Mouse (Mus musculus) forebrain, embryonic 12.5 days (tissue): ENCODE results near the gene Mis18a. TPM values are rescaled to one million over a fixed set of nuclear protein-coding genes. Genes with fewer than 3 reads are reported as not detected.

Experiments
- ATAC-seq: fragments of 200-750 bp; cut with Nextera tagmentation; 2 replicates; pipeline ENCODE4 v1.8.0; 2017; ENCODE audit warnings: moderate TSS enrichment; ENCODE audit not compliant: low FRiP score
- H3K27ac ChIP-seq: fragments of 300-500 bp; sonication (generic); 2 replicates; pipeline ENCODE4 v1.5.1; 2016; ENCODE audit warnings: mild to moderate bottlenecking
- H3K27me3 ChIP-seq: fragments of 300-500 bp; sonication (generic); 2 replicates; pipeline ENCODE4 v1.6.1; 2016; ENCODE audit warnings: mild to moderate bottlenecking
- H3K36me3 ChIP-seq: fragments of 300-500 bp; sonication (generic); replicated peaks from 2 replicates; pipeline ENCODE4 v1.6.1; 2016; ENCODE audit warnings: mild to moderate bottlenecking
- H3K4me1 ChIP-seq: fragments of 300-500 bp; sonication (generic); 2 replicates; pipeline ENCODE4 v1.6.1; 2016
- H3K4me2 ChIP-seq: fragments of 300-500 bp; sonication (generic); 2 replicates; pipeline ENCODE4 v1.6.1; 2016; ENCODE audit warnings: mild to moderate bottlenecking, moderate library complexity
- H3K4me3 ChIP-seq: fragments of 300-500 bp; sonication (generic); replicated peaks from 2 replicates; pipeline ENCODE4 v1.5.1; 2016; ENCODE audit warnings: mild to moderate bottlenecking
- H3K9ac ChIP-seq: fragments of 300-500 bp; sonication (generic); 2 replicates; pipeline ENCODE4 v1.6.1; 2016; ENCODE audit warnings: mild to moderate bottlenecking
- H3K9me3 ChIP-seq: fragments of 300-500 bp; sonication (generic); 2 replicates; pipeline ENCODE4 v1.6.1; 2016
- whole genome bisulfite sequencing: fragments of 180-500 bp; shearing (Covaris S2); methylation state at CpG from one replicate; pipeline ENCODE4 v1.1.7; 2016; 5-methylcytosine and 5-hydroxymethylcytosine counted together
- polyA plus RNA-seq: library from polyadenylated mRNA; unstranded; fragments of >200 nt; fragmentation: Nextera tagmentation; extraction: Ambion mirVana; gene quantifications from 2 replicates; pipeline ENCODE4 v1.2.1, GENCODE M21; 2016

Gene Mis18a
- polyA plus RNA-seq: 80.1 and 82.0 TPM in 2 replicates

GRCm38 (mm10) chr16:90727233-90728115 is at the start of gene Mis18a:
TSS of gene Mis18a (minus strand) at chr16:90727404.
- no peaks in the 10 kb centered on the region for H3K27me3 ChIP-seq
- H3K4me1 ChIP-seq: peaks cover 11% of the 10 kb centered on the region
- peak within 1 kb of the TSS; percentile 79 for H3K4me3 ChIP-seq
- 1% methylated on average over 53 of the region's 53 CpGs for WGBS
- peak within 1 kb of the TSS; percentile 83 for H3K27ac ChIP-seq
- H3K9me3 ChIP-seq: no peaks in the 10 kb centered on the region
- ATAC-seq: peak; percentile 97
- peaks cover 23% of the 10 kb centered on the region for H3K36me3 ChIP-seq
- peak within 1 kb of the TSS; percentile 83 for H3K4me2 ChIP-seq
- H3K9ac ChIP-seq: peak within 1 kb of the TSS; percentile 75

- Histone ChIP-seq H3K4me1 (no peaks in the 10 kb centered on the region), H3K27me3 (no peaks in the 10 kb centered on the region), H3K9ac (no peak overlapping the region), H3K36me3 (peaks cover 96% of the 10 kb centered on the region), H3K27ac (no peak overlapping the region), H3K4me3 (no peak overlapping the region), H3K9me3 (no peaks in the 10 kb centered on the region), H3K4me2 (no peak overlapping the region)
- WGBS: 87% methylated on average over 10 of the region's 10 CpGs
- ATAC-seq: no peak
Observed at GRCm38 (mm10) chr16:90775946-90776520, 48.8 kb upstream of the Mis18a start.

GRCm38 (mm10) chr16:90774646-90775045 is 47.4 kb upstream of the Mis18a start:
- Histone ChIP-seq H3K4me3 (no peak overlapping the region), H3K36me3 (peaks cover 95% of the 10 kb centered on the region), H3K4me1 (no peaks in the 10 kb centered on the region), H3K27ac (no peak overlapping the region), H3K9ac (no peak overlapping the region), H3K4me2 (no peak overlapping the region), H3K27me3 (no peaks in the 10 kb centered on the region), H3K9me3 (no peaks in the 10 kb centered on the region)
- 90% methylated on average over 6 of the region's 6 CpGs for WGBS
- no peak for ATAC-seq

GRCm38 (mm10) chr16:90774216-90774615 is 47.0 kb upstream of the Mis18a start:
- H3K9ac ChIP-seq: no peak overlapping the region
- ATAC-seq: no peak
- H3K4me1 ChIP-seq: no peaks in the 10 kb centered on the region
- H3K36me3 ChIP-seq: peaks cover 95% of the 10 kb centered on the region
- H3K27ac ChIP-seq: no peak overlapping the region
- no peaks in the 10 kb centered on the region for H3K9me3 ChIP-seq
- no peak overlapping the region for H3K4me3 ChIP-seq
- WGBS: 95% methylated on average over 12 of the region's 12 CpGs
- no peak overlapping the region for H3K4me2 ChIP-seq
- no peaks in the 10 kb centered on the region for H3K27me3 ChIP-seq

GRCm38 (mm10) chr16:90766919-90767454 is 39.8 kb upstream of the Mis18a start:
- Histone ChIP-seq H3K9ac (no peak overlapping the region), H3K27me3 (no peaks in the 10 kb centered on the region), H3K36me3 (peaks cover 80% of the 10 kb centered on the region), H3K4me2 (no peak overlapping the region), H3K9me3 (no peaks in the 10 kb centered on the region), H3K4me1 (no peaks in the 10 kb centered on the region), H3K27ac (no peak overlapping the region), H3K4me3 (no peak overlapping the region)
- no peak for ATAC-seq
- 95% methylated on average over 15 of the region's 15 CpGs for WGBS

- WGBS: 92% methylated on average over 9 of the region's 9 CpGs
- Histone ChIP-seq H3K4me3 (no peak overlapping the region), H3K9ac (no peak overlapping the region), H3K4me1 (no peaks in the 10 kb centered on the region), H3K4me2 (no peak overlapping the region), H3K36me3 (peaks cover 80% of the 10 kb centered on the region), H3K27me3 (no peaks in the 10 kb centered on the region), H3K9me3 (no peaks in the 10 kb centered on the region), H3K27ac (no peak overlapping the region)
- no peak for ATAC-seq
Observed at GRCm38 (mm10) chr16:90765195-90765877, 38.1 kb upstream of the Mis18a start.

- no peak for ATAC-seq
- peaks cover 59% of the 10 kb centered on the region for H3K36me3 ChIP-seq
- 90% methylated on average over 4 of the region's 4 CpGs for WGBS
- no peaks in the 10 kb centered on the region for H3K9me3 ChIP-seq
- no peaks in the 10 kb centered on the region for H3K27me3 ChIP-seq
- no peak overlapping the region for H3K9ac ChIP-seq
- no peak overlapping the region for H3K27ac ChIP-seq
- H3K4me1 ChIP-seq: no peaks in the 10 kb centered on the region
- H3K4me3 ChIP-seq: no peak overlapping the region
- H3K4me2 ChIP-seq: no peak overlapping the region
Observed at GRCm38 (mm10) chr16:90760515-90760914, 33.3 kb upstream of the Mis18a start.

GRCm38 (mm10) chr16:90759335-90759734 is 32.1 kb upstream of the Mis18a start:
- no peak overlapping the region for H3K9ac ChIP-seq
- no peak overlapping the region for H3K4me3 ChIP-seq
- WGBS: 52% methylated on average over 3 of the region's 3 CpGs
- peaks cover 60% of the 10 kb centered on the region for H3K36me3 ChIP-seq
- H3K4me2 ChIP-seq: no peak overlapping the region
- no peak overlapping the region for H3K27ac ChIP-seq
- no peaks in the 10 kb centered on the region for H3K9me3 ChIP-seq
- no peaks in the 10 kb centered on the region for H3K4me1 ChIP-seq
- no peaks in the 10 kb centered on the region for H3K27me3 ChIP-seq
- ATAC-seq: no peak

- H3K27ac ChIP-seq: no peak overlapping the region
- H3K9ac ChIP-seq: no peak overlapping the region
- H3K4me3 ChIP-seq: no peak overlapping the region
- no peak for ATAC-seq
- no peak overlapping the region for H3K4me2 ChIP-seq
- no peaks in the 10 kb centered on the region for H3K9me3 ChIP-seq
- H3K4me1 ChIP-seq: no peaks in the 10 kb centered on the region
- peaks cover 48% of the 10 kb centered on the region for H3K36me3 ChIP-seq
- no peaks in the 10 kb centered on the region for H3K27me3 ChIP-seq
- 97% methylated on average over 13 of the region's 13 CpGs for WGBS
Observed at GRCm38 (mm10) chr16:90753386-90753941, 26.3 kb upstream of the Mis18a start.

GRCm38 (mm10) chr16:90748169-90748568 is 21.0 kb upstream of the Mis18a start:
- ATAC-seq: no peak
- 99% methylated on average over 7 of the region's 7 CpGs for WGBS

GRCm38 (mm10) chr16:90747143-90747542 is 19.9 kb upstream of the Mis18a start:
- Histone ChIP-seq H3K4me3 (no peak overlapping the region), H3K9me3 (no peaks in the 10 kb centered on the region), H3K9ac (no peak overlapping the region), H3K4me1 (no peaks in the 10 kb centered on the region), H3K27me3 (no peaks in the 10 kb centered on the region), H3K27ac (no peak overlapping the region), H3K4me2 (no peak overlapping the region), H3K36me3 (peaks cover 10% of the 10 kb centered on the region)
- no peak for ATAC-seq
- 92% methylated on average over 6 of the region's 6 CpGs for WGBS

More at GRCm38 (mm10) chr16:90748169-90748568, 21.0 kb upstream of the Mis18a start:
- Histone ChIP-seq H3K27me3 (no peaks in the 10 kb centered on the region), H3K4me1 (no peaks in the 10 kb centered on the region), H3K9ac (no peak overlapping the region), H3K4me3 (no peak overlapping the region), H3K36me3 (peaks cover 21% of the 10 kb centered on the region), H3K4me2 (no peak overlapping the region), H3K9me3 (no peaks in the 10 kb centered on the region), H3K27ac (no peak overlapping the region)
